Mouse (Mus musculus) cerebellum, adult 2 months (tissue): ENCODE data around the gene Gm42372. TPM values are rescaled to one million over a fixed set of nuclear protein-coding genes. Genes with fewer than 3 reads are reported as not detected.
"Not testable (repeated sequence)": the region's sequence is repeated elsewhere in the genome, so short reads cannot be mapped to it uniquely, and the experiment has no call there.

Experiments
- DNase-seq, 2 experiments: peaks; one replicate each; pipeline ENCODE4 v3.0.0; 2021
- H3K27ac ChIP-seq: fragments of 200-500 bp; 2 replicates; pipeline ENCODE4 v1.5.1; 2012; ENCODE audit warnings: low read length, control low read depth, inconsistent platforms; ENCODE audit not compliant: insufficient read depth
- H3K27me3 ChIP-seq: fragments of 200-500 bp; 2 replicates; pipeline ENCODE4 v1.6.1; 2012; ENCODE audit warnings: inconsistent platforms, mild to moderate bottlenecking, low read length, moderate library complexity; ENCODE audit not compliant: control insufficient read depth, insufficient read depth
- H3K4me1 ChIP-seq: fragments of 200-500 bp; 2 replicates; pipeline ENCODE4 v1.6.1; 2011; ENCODE audit warnings: low read length; ENCODE audit not compliant: control insufficient read depth, insufficient read depth
- H3K4me3 ChIP-seq: fragments of 200-500 bp; replicated peaks from 2 replicates; pipeline ENCODE3; 2011; ENCODE audit warnings: mild to moderate bottlenecking, low read depth, low read length, control low read depth; ENCODE audit not compliant: insufficient read depth
- CTCF ChIP-seq: fragments of 200-500 bp; IDR thresholded peaks from 2 replicates; pipeline ENCODE4 v1.5.1; 2011; ENCODE audit warnings: low read depth, mild to moderate bottlenecking, control low read depth, low read length, moderate library complexity, borderline replicate concordance; ENCODE audit not compliant: insufficient read depth
- POLR2A ChIP-seq: fragments of 200-500 bp; IDR thresholded peaks from 2 replicates; pipeline ENCODE4 v1.6.1; 2011; ENCODE audit warnings: low read length, control low read depth, borderline replicate concordance; ENCODE audit not compliant: insufficient read depth
- WGBS: fragments of 180-500 bp; shearing (Covaris S2); methylation state at CpG from one replicate; pipeline ENCODE4 v1.1.7; 2018; 5-methylcytosine and 5-hydroxymethylcytosine counted together
- polyA plus RNA-seq: library from polyadenylated mRNA; depleted of rRNA; stranded (reverse); fragments of >200 nt; gene quantifications from 2 replicates; pipeline ENCODE4 v1.2.3, GENCODE M21; 2012

Gene Gm42372
- polyA plus RNA-seq, 1 experiment = 33.2 TPM

DNA sequence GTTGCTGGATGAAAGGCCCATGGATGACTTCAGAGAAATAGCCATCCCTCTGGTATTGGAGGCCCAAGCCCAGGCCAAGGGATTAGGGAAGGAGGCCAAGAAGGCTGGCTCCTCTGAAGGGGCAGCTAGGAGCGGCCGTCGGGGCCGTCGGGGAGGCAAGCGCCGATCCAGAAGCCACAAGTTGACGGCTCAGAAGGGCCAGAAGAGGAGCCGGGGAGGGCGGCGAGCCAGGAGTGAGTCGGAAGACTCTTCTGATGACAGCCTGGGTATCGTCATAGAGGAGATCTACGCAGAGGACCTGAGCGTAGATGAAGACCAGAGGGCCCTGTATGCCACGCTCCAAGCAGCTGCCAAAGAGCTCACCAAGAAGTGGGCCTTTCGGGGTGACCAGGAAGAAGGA lies 37.5 kb upstream of the Gm42372 start:
- H3K27ac ChIP-seq = peak overlapping the region; percentile 95
- DNase-seq = peak; percentile 64 to 68
- no peaks in the 10 kb centered on the region for H3K27me3 ChIP-seq
- H3K4me3 ChIP-seq = peak overlapping the region; percentile 87
- H3K4me1 ChIP-seq = peaks cover 22% of the 10 kb centered on the region; the same call in 1 of the 2 replicates
- TF ChIP-seq CTCF (no peak), POLR2A (no peak)
- WGBS = 8% methylated on average over 17 of the region's 17 CpGs

DNA sequence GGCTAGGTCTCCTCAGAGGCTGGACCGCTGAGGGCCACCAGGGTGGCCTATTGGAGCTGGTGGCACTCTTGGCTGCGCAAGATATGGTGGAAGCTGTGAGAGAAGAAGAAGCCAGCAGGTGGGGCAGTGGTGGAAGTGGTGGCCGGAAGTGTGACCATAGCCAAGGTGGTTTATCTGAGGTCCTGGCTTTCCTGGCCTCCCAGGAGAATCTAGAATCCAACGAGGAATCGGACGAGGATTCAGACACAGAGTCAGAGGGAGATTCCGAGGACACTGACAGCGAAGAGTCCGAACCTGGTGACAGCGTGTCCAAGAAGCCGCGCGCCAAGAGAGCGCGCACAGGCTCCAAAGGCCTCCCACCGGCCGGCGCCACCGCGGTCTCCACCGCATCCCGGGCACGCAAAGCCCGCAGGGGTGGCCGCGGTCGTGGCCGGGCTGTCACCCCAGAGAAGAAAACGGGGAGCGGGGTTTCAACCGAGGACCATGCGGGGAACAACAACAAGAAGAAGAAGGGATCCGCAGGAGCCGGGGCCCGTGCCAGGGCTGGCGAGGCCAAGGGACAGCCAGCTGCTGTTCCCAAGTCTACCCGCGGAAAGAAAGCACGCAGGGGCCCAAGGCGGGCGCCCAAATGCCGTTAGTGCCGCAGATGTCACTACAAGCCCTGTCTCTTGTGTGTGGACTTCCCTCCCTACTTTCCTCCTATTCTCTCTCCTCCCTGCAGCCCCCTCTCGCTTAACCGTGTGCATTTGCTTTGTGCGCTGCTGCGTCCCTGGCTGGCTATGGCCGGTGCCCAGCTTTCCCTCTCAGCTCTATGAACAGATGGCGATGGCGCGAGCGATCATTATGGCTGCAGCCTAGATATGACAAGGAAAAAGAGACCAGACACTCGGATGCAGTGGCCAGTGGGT lies 36.2 kb upstream of the Gm42372 start:
- H3K27me3 ChIP-seq = no peaks in the 10 kb centered on the region
- no peak for TF ChIP-seq CTCF
- WGBS = 3% methylated on average over 53 of the region's 53 CpGs
- peaks cover 26% of the 10 kb centered on the region; the same call in 1 of the 2 replicates for H3K4me1 ChIP-seq
- H3K4me3 ChIP-seq = peak overlapping the region; percentile 87
- peak; percentile 80 to 85 for DNase-seq
- H3K27ac ChIP-seq = peak overlapping the region; percentile 95

DNA sequence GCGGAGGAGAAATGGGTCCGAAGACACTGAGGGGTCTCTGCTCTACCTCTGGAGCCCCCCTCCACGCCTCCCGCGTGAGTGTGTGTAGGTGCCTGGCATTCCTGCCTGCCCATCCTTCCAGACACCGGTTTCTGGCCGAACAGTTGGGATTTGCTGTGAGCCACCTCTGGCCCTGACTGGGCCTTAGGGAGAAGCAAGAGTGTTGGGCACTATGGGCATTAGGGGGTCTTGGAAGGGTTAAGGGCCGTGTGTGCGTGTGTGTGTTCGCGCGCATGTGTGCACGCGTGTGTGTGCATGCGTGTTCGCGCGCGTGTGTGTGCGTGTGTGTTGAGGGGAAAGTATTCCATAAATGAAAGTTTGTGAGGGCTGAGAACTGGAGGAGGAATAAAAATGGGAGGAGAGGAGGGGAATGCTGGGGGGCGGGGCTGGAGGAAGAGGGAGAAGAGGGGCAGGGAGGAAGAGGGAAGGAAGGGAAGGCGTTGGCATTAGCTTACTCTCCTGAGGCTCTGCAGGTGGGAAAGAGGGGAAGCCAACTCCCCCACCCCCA lies 35.5 kb upstream of the Gm42372 start:
- TF ChIP-seq POLR2A (no peak; the same call in 1 of the 2 replicates), CTCF (no peak)
- H3K4me1 ChIP-seq = peaks cover 26% of the 10 kb centered on the region; the same call in 1 of the 2 replicates
- H3K27me3 ChIP-seq = no peaks in the 10 kb centered on the region
- peak overlapping the region; percentile 87 for H3K4me3 ChIP-seq
- H3K27ac ChIP-seq = peak overlapping the region; percentile 95
- DNase-seq = peak in 1 of 2 experiments; percentile 54
- 1% methylated on average over 21 of the region's 22 CpGs for WGBS

DNA sequence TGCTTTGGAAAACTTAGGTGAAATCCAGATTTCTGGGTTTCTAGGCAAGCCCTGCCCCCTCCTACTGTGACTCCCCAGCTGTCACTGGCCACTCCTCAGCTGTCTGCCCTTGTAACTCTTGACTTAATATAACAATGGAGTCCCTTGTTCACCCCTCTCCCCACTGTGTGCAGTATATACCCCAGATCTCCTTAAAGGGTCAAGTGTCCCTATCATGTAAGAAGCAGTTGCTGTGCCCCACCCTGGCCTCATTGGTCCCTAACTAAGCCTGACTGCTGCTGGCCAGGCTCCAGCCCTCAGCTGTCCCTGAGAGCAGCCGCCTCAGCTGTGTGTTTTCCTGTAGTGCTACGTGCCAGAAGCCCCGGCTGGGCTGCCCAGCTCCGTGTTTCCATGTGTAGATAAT lies 34.9 kb upstream of the Gm42372 start:
- no peak for TF ChIP-seq POLR2A
- no peak for TF ChIP-seq CTCF
- H3K4me1 ChIP-seq = peaks cover 26% of the 10 kb centered on the region; the same call in 1 of the 2 replicates
- peak; percentile 57 to 59 for DNase-seq
- 0% methylated on average over 4 of the region's 4 CpGs for WGBS
- H3K4me3 ChIP-seq = peak overlapping the region; percentile 87
- H3K27ac ChIP-seq = peak overlapping the region; percentile 62; the same call in 1 of the 2 replicates
- H3K27me3 ChIP-seq = no peaks in the 10 kb centered on the region

DNA sequence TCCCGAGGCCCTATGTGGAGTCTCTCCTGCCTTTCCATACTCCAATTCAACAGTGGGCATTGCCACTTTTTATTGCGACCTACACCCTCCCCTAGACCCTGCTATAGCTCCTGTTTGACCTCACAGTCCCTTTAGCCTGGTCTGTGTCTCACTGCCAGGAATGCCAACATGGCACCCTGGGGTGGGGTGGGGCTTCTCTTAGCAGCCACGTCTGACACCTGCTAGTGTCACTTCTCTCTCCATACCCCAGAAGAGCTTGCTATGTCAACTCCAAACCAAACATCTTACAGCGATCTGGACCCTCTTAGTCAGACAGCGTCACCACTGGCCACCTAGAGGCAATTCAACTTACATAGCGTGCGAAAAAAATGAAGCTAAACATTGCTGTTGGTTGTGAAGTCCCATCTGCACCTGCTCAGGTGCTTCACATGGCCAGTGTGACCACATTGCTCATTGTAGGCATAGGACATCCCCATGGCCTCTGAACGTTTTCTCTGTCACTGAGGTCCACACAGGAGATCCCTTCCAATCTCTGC lies 33.9 kb upstream of the Gm42372 start:
- H3K27me3 ChIP-seq = no peaks in the 10 kb centered on the region
- WGBS = 56% methylated on average over 8 of the region's 8 CpGs
- H3K27ac ChIP-seq = peak overlapping the region; percentile 17; the same call in 1 of the 2 replicates
- peaks cover 23% of the 10 kb centered on the region; the same call in 1 of the 2 replicates for H3K4me1 ChIP-seq
- peak in 1 of 2 experiments; percentile 45 for DNase-seq
- no peak overlapping the region for H3K4me3 ChIP-seq
- TF ChIP-seq POLR2A (no peak), CTCF (no peak)

DNA sequence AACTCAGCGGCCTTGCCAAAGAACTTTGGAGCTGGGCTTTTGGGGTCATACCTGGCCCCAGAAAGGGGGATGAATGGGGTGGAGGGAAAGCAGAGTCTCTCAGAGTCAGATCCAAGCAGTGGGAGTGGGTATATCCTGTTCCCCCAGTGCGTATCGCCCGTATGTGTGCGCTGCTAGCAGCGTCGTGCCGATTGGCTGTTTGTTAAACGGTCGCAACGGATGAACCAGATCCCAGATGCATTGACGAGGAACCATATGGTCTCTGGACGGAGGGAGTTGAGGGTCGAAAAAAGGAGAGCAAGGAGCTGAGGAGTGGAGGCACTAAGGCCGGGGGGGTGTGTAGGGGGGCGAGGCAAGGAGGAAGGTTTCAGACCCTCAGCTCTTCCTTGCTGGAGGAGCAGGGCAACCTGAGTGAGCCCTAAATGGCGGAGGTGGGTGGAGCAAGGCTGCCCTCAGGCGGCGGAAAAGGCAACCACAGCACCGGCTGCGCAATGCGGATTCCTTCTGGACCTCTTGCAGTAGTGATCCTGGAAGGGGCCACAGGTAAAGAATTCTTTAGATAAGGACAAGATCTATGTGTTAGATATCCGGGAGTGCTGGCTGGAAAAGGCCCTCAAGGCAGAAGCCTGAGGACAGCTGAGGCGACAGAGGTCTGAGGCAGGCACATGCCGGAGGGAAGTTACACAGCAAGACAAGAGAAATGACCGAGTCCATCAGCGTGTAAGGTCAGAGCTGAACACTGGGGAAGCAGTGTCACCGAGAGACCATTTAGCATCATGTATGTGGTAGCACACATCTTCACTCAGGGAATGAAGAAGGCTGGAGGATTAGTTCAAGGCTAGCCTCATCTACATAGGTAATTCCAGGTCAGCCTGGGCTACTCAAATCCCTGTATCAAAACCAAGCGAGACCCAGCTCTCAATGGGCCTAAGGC lies 32.7 kb upstream of the Gm42372 start:
- Histone ChIP-seq H3K4me1 (peaks cover 19% of the 10 kb centered on the region; the same call in 1 of the 2 replicates), H3K4me3 (peak overlapping the region; percentile 49), H3K27me3 (no peaks in the 10 kb centered on the region), H3K27ac (peak overlapping the region; percentile 53)
- TF ChIP-seq POLR2A (peak; percentile 32; the same call in 1 of the 2 replicates), CTCF (peak; percentile 94)
- WGBS = 6% methylated on average over 29 of the region's 29 CpGs
- DNase-seq = peak; percentile 88 to 93

DNA sequence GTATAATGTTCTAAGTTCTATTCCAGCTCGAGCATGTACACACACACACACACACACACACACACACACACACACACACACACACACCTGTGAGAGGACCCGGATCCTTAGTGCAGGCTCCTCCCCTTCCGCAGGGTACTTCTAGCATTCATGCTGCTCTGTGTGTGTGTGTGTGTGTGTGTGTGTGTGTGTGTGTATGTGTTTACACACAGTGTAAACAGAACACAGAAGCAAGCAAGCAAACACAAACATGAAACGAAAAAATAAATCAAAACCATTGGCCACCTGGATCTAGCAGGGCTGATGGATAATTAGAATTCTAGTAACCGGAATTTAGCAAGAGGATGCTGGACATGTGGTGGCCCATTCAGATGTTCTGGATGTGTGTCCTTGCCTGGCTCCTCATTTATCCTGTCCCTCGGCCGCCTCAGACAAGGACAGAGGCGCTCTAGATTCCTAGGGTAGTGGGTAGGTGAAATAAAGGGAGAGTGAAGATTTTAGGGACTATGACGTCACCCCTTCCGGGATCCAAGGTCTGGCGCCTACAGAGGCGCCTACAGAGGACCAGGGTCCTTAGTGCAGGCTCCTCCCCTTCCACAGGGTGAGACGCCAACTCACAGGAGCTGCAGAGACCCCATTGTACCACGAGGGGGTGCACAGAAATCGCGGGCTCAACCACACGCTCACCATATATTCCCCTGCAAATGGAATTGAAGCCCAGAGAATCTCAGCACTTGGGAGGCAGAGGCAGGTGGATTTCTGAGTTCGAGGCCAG lies 31.8 kb upstream of the Gm42372 start:
- peak; percentile 77 for TF ChIP-seq CTCF
- no peak for TF ChIP-seq POLR2A
- peak; percentile 80 to 86 for DNase-seq
- 24% methylated on average over 18 of the region's 18 CpGs for WGBS
- Histone ChIP-seq H3K27me3 (no peaks in the 10 kb centered on the region), H3K27ac (peak overlapping the region; percentile 53; the same call in 1 of the 2 replicates), H3K4me3 (no peak overlapping the region), H3K4me1 (peaks cover 19% of the 10 kb centered on the region; the same call in 1 of the 2 replicates)

DNA sequence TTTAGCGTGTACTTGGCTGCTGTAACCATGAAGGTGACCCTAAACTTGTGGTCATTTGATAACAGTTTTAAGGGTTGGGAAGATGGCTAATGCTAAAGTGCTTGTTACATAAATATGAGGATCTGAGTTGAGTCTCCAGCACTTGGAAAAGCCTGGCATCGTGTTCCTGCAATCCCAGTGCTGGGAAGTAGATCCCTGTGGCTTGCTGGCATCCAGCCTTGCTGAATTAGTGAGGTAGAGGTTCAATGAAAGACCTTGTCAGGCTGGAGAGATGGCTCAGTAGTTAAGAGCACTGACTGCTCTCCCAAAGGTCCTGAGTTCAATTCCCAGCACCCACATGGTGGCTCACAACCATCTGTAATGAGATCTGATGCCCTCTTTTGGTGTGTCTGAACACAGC lies 29.1 kb upstream of the Gm42372 start:
- not testable (repeated sequence) for H3K27me3 ChIP-seq, DNase-seq, H3K27ac ChIP-seq, H3K4me3 ChIP-seq
- H3K4me1 ChIP-seq = peaks cover 15% of the 10 kb centered on the region; the same call in 1 of the 2 replicates
- 40% methylated on average over 2 of the region's 2 CpGs for WGBS
